Mouse (Mus musculus) embryo, embryonic 10 days (tissue): Measurements from ENCODE around the gene Gm10220.
"Not testable (repeated sequence)": the region's sequence is repeated elsewhere in the genome, so short reads cannot be mapped to it uniquely, and the experiment has no call there.

ENCODE experiments used
- DNase-seq: peaks from one replicate; pipeline ENCODE4 v3.0.0-alpha.2; 2015; ENCODE audit warnings: low spot score

Gm10220 gene

GRCm38 (mm10) chr5:26121321-26121720, at the start of gene Gm10220:
Gene Gm10220 (minus strand): TSS chr5:26121421.
- DNase-seq: not testable (repeated sequence)

DNA sequence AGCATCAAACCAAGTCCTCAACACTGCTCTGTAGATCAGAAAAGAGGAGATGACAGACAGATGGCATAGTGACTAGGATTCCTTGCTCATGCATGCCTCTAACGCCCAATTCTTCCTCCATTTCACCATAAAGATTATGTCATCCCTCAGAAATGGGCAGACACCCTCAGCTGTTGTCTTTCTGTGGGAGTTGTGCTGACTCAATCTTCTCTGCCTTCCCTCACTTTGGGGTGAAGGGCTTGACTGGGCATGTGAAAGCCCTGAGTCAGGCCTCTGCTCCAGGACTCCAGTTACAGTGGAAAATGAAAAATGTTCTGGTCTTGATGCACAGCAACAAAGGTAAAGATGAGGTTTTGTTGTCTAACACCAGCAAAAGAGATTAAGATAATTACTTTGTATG, 48.6 kb upstream of the Gm10220 start:
- no peak for DNase-seq

DNA sequence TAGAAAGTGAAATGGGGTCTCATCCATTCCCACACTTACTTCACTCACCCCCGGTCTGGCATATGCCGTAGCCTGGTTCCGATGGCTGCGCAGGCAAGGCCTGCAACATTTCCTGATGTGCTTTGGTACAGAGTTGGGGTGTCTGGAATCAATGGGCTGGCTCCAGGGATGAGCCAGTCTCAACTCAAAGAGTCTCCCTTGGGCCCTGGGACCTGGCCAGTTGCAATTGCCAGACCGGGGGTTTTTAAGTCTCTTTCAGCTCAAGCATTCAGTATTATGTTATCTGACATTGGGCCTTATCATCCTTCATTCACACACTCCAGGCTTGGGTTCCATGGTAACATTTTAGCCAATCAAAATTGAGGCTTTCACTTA, 44.6 kb upstream of the Gm10220 start:
- no peak for DNase-seq

DNA sequence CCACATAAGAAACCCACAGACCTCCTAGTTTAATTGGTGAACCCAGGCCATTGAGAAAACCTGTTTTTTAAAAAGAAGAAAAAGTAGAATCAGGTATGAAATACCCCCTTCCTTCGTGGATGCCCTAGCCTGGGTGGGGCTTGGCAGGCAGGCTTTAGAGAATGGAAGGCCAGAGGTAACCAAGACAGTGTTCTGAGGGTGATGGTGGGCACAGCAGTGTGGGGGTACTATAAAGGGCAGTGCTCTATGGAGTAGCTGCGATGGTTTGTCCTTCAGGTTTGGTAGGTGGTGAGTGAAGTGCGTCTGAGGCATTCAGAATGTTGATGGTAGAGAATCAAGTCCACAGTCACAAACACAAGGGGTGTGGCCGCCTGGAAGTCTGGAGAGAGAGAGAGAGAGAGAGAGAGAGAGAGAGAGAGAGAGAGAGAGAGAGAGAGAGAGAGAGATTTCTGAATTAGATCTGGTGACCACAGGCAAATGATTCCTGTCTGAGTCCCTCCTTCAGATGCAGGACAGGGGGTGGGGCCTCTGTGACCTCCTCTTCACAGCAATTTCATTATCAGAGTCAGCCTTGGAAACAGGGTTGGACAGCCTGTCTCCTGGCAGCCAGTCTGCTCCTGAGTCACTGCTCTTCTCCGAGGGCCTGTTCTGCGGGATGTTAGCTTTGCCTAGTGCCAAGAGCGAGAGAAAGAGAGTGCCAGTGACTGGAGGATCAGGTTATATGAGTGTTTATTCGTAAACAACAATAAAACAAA, 44.0 kb upstream of the Gm10220 start:
- DNase-seq: no peak

DNA sequence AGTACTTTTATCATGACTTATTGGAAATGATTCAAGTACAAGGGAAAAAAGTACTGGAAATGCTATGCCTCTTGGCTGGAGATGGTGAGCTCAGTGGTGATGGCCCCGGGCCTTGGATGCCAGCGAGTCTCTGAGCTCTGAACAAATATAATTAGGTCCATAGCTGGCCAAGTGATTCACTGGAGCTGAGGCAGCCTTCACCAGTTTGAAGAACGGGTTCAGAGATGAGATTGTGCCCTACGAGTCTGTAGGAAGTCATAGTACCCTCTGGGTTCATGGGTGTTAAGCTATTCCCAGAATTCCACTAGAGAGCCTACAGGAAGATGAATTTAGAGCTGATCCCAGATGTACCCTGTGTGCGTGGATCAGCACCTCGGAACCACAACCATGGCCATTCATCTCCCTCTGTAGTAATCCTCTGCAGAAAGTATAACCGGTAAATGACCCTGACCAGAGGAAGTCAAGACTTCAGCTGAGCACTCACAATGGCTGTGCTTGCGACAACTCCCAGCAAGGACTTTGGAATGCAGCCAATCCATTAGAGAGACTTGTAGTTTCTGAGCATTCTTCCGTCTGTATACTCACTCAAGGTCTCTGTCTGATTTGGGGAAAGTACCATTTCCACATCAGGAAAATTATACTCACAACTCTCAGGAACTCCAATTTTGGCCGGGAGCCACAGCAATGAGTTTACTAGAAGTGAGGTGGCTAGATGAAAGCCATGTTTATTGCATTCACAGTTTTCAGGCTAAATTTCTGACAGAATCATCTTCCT, 36.4 kb upstream of the Gm10220 start:
- DNase-seq: no peak

DNA sequence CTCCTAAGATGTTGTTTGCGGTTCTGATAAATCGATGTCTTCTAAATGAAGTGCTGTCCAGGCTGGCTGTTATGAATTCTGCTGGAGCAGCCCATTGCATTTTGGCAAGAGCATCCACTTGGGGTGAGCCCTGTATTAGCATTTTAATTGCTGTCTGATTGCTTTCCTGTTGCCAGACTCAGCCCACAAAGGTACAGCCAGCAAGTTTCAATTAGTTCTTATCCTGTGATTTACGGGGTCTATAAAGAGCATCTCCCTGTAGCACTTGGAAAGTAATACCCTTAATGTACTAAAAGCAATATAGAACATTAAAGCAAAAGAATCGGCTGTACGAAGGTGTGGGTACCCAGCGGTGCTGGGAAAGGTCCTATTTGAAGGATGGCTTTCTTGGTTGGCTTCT, 21.7 kb upstream of the Gm10220 start:
- DNase-seq: no peak

DNA sequence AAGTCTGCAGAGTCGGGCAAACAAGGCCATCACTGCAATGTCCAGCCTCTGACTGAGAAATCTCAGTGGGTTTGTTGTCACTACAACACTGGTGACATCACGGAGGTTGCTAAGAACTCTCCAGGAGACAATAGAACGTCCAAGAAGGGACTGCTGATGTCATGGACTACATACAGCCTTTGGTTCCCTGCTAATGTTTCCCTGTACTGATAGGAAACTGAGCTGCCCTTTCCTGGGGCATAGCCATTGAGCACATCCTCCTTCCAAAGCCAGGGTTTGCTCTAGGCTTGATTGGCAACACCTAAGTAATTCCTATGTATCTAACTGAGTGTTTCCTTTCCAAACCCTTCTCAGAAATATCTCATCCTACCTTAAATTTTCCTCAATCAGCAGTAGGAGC, 16.0 kb downstream of the Gm10220 start, which contains the start of gene 5031410I06Rik:
Gene 5031410I06Rik (minus strand): TSS at position 101 of the 400 bp plus-strand sequence.
- DNase-seq: not testable (repeated sequence)

DNA sequence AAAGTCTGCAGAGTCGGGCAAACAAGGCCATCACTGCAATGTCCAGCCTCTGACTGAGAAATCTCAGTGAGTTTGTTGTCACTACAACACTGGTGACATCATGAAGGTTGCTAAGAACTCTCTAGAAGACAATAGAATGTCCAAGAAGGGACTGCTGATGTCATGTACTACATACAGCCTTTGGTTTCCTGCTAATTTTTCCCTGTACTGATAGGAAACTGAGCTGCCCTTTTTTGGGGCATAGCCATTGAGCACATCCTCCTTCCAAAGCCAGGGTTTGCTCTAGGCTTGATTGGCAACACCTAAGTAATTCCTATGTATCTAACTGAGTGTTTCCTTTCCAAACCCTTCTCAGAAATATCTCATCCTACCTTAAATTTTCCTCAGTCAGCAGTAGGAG, 32.0 kb downstream of the Gm10220 start, which contains the start of gene Gm10471:
Gene Gm10471 (minus strand): TSS at position 101 of the 400 bp plus-strand sequence.
- DNase-seq: not testable (repeated sequence)

DNA sequence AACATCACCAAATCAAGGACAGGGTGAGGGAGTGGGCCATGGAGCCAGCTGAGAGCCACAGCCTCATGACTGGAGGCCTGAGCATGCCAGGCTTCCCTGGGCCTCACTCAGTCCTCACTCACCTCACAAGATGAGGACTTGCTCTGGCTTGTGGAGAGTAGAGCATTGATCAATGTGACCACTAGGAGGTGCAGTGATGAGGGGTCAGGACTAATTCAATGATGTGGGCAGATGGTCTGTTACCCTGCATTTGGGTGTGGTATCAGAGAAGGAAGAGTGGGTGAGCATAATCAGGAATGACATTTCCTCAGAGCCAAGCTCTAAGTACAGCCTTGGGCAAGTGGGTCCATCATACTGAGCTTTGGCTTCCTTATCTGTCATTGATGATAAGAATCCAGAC, 42.2 kb downstream of the Gm10220 start:
- DNase-seq: peak; percentile 42

GRCm38 (mm10) chr5:26070716-26071115, 50.5 kb downstream of the Gm10220 start:
- DNase-seq: no peak
